Mouse (Mus musculus): ENCODE measurements around the gene Chd6.

Gene Chd6

DNA sequence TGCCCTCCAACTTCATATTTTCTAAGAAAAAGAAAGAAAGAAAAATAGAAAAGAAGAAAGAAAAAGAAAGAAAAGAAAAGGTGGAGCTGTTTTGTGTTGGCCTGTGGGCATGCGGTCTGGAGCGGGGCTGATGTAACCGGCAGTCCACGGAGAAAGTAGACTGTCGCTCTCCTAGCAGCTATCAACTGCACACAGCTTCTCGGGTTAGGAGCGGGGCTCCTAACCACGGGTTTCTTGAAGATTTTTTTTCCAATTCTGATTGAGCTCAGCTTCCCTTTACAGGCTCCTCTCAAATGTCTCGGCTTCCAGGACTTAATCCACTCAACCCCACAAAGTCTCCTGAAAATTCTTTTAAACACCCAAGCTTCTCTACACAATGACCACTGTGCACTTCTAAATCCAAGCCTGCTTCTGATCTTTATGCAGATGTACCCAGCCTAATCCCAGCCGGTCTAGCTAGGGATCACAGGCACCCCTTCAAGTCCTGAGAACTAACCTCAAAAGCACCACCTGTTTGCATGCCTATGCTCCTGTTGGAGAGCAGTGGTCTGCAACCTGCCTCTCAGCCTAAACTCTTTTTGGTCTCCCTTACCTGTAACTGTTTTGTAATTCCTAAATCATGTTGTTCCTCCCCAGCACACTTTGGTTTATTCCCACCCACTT lies 42.6 kb downstream of the Chd6 start:
- DNase-seq = no peak

DNA sequence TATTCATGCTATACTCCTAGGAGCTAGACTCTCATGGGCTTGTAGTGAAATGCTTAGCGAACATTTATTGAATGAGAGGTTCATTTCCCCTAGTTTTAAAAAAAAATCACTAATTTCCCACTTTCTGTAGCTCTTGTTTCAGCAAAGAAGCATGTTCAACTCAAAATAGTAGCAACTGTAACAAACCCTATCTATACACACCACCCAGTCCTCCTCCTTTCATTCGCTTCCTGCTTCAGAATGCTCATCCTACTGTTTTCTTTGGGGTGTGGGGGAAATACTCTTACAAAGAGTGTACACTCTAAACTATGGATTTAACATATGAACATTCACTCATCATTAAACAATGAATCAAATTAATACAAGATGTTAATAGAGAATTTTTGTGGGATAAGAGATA lies 43.3 kb downstream of the Chd6 start:
- DNase-seq = no peak

DNA sequence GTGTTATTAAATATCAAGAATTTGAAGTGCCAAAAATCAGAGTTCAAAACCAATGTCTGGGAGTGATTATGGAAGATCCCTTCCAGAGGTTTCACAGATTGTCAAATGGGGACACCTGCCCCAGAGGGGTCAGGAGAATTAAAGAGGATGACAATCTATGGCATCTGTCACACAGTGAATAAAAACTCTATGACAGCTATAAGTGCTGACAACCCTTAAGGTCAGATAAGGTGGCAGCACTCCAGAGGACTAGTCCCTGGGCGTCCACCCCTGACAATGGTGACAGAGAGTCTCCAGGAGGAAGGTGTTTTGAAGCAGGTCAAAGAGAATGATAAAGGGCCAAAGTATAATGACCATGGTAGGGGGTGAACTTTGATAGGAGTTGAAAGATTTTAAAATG lies 44.0 kb downstream of the Chd6 start:
- no peak for DNase-seq

DNA sequence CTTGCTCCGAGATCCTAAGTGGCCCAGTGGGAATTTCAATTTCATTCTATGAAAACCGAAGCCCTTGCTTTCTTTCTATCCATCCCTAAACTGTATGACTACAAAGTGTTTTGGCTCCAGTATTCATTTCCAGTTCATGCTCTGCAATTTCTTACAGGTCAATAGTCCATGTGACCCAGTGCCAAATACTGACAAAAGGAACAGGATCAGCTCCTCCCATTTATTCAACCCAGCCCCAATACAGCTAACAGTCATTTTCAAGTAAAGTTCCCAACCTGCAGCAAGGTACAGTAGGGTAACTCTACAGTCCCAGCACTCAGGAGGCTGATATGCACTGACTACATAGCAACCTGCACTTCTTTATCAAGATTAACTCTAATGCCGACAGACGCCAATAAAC lies 50.0 kb downstream of the Chd6 start:
- DNase-seq = no peak

DNA sequence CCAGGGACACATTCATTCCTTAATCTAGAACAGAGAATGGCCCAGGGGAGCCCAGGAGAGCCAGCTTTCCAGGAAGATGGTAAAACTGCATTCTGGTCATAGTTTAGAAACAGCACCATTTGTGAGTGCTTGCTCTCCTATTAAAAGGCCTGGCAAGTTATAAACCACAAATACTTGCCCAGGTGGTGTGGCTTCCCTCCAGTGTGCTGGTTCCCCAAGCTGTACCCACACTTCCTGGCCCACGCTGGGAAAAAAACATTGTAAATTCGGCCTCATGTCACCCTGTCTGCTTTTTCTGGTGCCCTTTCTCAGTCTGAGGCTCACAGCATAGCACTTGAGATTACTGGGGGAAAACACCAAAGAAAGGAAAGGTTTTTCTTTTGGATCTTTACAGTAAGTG lies 55.1 kb downstream of the Chd6 start:
- DNase-seq = no peak

DNA sequence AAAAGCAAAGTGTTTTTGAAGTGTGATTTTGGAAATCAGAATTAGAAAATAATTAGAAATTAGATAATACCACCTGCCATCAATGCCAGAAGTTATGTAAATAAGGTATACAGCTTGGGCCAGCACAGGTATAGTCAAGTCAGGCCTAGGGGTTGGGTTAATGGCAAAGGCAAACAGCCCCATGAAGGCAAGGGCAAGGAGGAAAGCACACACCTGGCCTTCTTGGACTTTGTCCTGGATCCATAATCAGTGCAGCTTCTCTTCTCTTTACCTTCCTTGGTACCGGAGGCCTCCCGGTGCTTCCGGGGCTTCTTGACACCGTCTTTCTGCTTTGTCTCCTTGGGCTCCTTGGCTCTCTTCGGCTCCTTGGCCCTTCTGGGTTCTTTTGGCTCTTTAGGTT lies 56.7 kb downstream of the Chd6 start:
- DNase-seq = no peak

DNA sequence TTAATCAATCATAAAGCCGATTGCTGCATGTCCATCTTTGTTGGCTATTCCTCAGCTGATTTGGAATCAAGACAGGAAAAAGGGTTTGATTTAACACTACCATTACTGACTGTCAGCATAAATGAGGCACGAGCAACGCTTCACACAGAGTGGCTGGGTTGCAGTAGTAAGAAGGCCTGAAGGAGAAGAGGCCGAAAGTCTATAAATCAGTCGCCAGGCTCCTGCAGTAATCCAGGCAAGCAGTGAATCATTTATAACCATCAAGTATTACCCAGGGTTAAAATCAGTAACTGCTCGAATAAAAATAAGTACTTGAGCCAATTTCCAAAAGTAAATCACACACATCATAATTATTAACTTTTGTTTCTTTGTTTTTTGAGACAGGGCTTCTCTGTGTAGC lies 59.4 kb downstream of the Chd6 start:
- DNase-seq = no peak

DNA sequence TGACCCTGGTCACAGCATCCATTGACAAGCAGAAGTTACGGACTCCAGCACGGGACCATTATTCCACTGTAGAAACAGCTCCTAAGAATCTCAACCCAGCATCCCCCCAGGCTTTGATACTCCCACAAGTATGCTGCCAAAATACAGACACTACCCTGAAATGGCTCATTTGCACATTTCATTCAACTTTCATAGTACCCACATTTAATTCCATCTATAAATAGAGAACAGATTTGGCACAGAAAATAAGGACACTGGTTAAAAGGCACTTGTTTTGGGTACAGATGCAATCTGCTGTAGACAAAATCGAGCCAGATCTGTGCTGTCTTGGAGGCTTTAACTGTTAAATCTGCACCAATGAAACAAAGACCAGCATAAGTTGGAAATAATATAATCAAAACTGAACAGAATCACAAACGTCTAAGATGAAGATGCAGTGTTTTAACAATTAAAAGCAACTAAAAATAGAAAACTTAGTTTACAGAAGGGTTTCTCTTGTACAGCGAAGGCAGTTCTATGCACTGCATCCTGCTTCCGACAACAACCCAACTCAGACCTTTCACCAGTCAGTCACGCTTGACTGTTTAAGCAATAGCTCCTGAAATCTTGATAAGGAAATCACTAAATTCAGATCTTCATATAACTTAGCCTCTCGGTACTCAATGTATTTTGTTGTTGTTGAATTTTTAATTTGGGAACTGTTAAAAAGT lies 64.2 kb downstream of the Chd6 start:
- no peak for DNase-seq

DNA sequence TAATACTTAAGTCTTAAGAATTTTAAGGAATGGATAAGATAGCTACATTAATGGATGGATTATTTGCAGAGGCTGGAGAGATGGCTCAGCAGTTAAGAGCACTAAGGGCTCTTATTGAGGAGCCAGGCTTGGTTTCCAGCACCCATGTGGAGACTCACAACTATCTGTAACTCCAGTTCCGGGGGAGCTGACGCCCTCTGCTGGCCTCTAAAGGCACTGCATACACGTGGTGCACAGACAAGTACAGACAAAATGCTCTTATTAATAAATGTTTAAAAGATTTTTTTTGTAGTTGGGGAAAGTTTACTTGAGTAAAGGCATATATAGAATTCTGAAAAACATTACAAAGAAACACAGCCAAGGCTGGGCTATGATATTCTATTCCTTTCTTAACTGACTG lies 66.0 kb downstream of the Chd6 start:
- no peak for DNase-seq

DNA sequence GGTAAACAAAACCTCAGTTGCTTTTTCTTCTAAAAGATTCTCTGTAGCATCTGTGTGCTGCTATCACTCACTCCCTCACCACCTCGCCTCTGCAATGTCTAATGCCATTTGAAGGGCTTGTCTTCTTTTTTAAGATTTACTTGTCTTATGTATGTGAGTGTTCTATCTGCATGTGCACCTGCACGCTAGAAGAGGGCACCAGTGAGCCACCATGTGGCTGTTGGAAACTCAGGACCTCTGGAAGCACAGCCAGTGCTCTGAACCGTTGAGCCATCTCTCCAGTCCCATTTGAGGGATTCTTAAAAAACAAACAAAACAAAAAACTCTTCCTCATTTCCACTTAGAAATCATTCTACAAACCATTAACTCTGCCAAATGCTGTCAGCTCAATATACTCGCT lies 68.1 kb downstream of the Chd6 start:
- DNase-seq = no peak

DNA sequence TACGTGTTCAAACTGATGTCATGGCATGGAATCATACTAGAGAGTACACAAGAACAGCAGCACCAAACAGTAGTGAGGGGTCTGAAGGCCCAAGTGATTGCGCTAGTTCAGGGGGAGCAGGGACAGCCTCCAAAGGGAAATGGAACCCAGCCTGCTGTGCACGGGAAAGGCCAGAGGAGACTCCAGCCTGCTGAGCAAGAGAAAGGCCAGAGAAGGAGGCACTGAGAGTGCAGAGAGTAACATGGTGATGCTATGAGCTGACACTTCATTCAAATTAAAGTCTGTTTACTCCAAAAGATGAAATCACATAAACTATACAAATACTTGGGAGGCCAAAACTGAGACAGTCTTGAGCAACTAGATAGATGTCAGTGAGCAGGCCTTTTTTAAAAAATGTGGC lies 71.1 kb downstream of the Chd6 start:
- DNase-seq = no peak

DNA sequence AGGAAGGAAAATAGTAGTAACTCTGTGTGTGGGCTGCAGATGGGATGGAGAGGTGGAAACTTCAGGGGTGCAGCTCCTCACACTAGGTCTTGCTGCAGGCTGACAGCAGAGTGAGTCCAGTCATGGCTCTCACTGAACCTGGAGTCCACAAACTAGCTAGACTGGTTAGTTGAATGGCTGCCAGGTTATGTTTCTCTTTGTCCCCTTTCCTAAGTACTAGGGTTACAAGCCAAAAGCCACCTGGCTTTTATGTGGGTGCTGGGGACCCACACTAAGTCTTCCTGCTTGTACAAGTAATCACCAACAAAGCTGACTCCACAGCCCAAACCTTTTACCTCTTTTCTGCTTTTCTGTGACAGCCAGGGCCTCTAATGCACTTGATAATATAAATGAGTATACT lies 75.7 kb downstream of the Chd6 start:
- DNase-seq = no peak

DNA sequence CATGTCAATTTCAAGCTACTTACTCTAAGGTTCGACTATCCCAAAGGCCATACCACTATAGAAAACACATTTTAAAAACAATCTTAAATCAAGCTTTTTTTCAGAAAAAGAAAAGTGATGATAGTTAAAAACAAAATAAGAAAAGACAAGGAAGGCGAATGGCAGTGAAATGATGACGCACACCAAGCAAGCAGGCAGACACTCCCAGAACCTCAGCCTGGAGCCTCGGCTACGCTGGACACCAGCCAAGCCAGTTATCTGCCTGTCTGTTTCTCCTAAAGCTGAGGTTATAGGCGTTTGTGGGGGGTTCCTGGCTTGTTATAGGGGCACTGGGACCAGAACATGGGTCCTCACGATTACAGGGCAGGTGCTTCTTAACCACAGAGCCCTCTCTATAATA lies 76.5 kb downstream of the Chd6 start:
- no peak for DNase-seq

DNA sequence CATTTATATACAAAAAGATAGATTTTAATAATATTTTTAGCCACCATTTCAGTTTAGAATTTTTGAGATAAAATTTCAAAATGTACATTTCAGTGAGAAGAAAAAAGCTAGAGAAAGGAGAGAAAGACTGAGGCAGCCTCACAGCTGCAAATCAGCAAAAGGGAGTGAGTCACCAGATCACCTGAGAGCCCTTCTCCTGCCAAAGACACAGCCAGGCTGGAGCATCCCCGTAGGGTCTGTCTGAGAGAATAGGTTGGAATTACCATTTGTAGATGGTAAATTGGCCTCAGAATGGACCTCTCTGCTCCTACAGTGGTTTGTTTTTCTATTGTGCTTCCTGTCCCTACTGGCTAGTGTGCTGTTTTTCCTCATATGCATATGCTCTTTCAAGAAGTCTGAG lies 84.3 kb downstream of the Chd6 start:
- DNase-seq = no peak

DNA sequence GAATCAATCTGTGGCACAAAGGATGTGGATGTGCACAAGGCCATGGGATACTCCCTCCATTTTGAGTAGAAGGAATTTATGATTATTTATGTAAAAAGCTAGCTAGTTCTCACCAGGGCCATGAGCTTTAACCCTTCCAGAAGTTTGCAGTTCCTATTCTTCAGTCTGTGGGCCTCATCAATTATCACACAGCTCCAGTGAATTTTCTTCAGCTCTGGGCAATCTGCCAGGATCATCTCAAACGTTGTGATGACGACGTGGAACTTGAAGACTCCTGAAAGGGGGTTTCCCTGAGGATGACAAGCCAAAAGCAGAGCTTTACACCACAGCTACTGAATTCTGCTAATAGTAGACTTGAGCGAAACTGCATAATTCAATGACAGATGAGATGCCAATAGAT lies 91.0 kb downstream of the Chd6 start:
- DNase-seq = no peak

DNA sequence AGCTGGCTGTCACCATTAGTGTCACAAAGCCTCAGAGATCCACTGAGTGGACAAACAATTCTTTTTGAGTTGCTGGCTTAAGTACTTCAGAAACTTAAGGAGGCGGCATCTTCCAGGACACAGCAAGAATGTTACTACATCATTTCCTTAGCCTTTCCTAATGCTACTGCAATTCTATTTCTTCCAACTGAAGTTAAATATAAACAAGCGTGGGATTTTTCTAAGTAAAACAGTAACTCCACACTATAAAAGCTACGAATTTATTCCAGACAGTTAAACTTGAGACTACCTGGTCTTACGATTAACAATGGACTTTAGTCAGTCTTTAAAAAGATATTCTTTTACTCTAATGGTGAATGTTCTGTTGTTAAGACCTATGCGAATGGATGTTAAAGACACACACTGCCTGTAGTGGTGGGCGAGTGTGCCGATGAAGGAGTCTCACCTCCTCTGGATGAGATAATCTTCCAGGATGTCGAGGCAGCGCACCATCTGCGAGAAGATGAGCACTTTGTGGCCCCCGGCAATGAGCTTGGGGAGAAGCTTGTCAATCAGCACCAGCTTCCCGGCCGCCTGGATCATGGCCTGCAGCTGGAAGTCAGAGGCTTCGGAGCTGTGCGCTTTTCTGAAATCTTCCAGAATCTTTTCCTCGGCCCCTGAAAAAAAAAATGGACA lies 96.2 kb downstream of the Chd6 start:
- DNase-seq = no peak

DNA sequence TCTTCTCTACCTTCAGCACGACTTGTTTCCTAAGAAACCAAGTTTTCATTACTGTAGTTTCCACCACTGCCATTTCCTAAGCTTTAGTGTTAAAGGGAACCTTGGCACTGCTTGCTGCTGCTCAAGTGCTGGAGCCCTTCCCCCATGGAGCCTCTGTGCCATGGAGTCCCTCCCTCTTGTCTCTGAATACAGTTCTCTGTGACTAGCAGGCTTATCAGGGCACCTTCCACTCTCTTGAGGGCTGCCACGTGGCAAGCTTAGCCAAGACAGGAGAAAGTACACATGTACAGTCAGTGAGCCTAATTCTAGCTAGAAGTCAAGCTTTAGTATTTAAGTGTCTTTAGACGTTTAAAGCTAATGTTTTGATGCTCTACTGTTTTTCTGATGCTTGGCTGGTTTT lies 104.5 kb downstream of the Chd6 start:
- DNase-seq = no peak

DNA sequence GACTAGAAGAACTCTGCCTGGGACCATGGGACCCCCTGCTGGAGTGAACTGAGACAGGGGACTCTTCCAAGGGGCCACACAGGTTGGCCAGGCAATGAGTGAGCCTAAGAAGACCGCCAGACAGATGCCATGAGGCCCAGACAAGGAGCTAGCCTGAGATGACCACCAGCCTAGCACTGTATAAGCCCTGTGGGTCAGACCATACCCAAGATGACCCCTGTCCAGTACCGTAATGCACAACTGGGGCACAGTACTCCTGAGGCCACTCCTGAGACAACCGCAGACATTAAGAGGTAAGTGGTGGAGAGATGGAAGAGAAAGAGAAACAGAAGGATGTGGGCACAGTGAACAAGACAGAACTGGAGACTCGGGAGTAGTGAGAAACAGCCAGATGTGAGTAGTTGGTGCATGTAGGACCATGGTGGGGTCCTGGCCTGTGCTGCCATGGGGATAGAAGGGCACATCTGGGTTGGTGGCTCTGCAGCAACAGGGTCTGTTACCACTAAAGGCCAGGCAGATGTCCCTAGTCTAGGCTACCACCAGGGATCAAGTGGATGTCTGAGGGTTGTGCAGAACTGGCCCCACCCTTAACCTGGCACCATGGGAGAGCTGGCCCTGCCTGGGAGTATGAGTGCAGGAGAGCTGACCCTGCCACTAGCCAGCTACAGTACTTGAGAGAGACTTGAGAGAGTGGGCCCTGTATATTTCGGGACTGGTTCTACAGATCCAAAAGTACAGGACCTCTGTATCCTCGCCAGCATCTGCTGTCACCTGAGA lies 111.7 kb downstream of the Chd6 start:
- no peak for DNase-seq

DNA sequence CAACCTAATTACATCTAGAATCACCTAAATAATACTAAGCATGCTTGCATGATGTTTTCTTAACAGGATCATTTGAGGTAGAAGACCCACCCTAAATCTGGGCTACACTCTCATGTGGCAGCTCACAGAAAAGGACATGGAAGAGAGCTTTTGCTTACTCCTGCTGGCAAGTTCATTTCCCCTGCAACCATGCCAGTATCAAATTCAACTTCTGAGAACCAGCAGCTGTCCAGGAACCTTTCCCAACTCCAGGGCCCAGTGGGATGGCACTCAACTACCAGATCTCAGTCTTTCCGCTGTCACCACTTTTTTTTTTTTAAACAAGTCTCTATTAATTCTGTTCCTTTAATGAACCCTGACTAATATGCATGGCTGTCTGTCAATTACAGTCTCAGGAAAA lies 114.7 kb downstream of the Chd6 start:
- no peak for DNase-seq

DNA sequence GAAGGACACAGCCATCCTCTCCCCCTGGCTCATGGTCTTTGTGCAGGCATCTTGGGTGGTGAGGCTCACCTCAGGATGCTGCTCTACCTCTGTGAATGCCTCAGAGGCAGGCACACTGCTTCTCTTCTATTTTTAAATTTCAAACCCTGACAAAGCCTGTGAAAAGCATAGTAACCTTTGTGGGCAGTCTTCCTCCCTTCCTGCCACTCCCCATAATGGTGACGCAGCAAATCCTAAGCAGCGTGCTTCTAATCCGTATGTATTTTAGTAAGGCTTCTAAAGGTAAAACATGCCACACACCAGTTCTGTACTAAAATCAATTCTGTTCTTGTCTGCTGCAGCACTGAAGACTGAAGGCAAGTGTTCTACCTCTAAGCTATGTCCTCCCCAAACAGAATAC lies 116.4 kb downstream of the Chd6 start:
- DNase-seq = no peak

DNA sequence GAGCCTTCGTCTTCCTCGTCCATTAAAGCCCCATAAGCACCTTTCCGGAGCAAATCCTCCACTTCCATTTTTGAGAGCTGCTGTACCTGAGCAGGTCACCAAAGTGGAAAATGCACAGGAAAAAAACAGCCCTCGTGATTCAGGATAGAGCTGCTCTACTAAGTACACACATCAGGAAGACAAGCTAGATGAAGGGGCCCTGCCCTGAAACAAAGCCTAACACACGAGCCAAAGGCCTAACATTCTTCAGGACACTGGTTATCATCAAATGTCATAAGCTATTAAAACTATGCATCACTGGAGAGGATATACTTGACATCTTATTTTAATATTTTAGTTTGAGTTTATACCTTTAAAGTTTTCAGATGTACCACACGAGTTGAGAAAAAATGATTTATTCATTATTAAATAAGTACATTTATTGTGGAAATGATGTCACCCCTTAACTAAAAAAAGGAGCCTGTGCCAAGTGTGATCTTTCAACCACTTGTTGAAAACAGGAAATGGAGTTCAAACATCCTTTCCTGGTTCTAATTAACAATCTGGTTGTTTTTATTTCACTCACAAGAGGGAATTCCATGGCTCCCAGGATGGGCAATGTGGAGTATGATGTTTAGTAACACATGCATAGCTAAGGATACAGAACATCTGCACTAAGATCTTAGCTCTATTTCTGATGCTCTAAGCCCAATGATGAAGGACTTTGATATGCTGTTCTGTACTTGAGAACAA lies 118.4 kb downstream of the Chd6 start:
- DNase-seq = no peak

DNA sequence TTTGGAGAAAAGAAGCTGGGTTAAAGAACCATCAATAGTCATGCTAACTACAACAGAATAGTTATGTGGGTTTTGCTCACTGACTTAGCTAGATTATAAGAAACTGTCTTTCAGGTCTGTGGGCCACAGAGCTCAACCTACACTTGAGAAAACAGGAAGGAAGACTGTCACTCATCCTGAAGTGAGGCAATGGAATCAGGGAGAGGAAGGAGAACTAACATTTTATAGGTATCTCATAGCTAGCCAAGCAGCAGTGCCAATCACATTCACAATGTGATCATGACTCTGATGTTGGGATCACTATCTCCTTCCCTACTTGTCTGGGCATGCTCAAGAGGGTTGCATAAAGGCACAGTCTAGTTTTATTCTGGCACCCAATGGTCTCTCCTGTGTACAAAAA lies 121.4 kb downstream of the Chd6 start:
- no peak for DNase-seq

DNA sequence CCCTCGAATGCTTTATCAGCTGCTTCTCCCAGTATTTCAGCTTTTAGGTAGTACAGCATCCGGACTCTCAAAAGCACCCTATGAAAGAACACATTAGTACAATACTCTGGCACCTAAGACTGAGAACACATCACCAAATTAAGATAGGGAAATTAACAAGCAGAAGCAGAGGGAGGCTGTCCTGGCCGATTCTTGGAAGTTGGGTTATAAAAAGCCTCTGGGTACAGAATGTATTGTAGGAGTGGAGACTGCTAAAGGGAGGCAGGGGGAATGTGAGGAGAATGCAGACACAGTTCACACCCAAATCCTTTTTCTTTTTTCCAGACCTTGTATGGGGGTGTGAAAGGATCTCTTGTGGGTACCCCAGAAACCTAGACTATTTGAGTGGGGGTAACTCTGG lies 126.2 kb downstream of the Chd6 start:
- DNase-seq = no peak
